ENCODE assay signal across 9 mouse cellular contexts in the genomic region with DNA sequence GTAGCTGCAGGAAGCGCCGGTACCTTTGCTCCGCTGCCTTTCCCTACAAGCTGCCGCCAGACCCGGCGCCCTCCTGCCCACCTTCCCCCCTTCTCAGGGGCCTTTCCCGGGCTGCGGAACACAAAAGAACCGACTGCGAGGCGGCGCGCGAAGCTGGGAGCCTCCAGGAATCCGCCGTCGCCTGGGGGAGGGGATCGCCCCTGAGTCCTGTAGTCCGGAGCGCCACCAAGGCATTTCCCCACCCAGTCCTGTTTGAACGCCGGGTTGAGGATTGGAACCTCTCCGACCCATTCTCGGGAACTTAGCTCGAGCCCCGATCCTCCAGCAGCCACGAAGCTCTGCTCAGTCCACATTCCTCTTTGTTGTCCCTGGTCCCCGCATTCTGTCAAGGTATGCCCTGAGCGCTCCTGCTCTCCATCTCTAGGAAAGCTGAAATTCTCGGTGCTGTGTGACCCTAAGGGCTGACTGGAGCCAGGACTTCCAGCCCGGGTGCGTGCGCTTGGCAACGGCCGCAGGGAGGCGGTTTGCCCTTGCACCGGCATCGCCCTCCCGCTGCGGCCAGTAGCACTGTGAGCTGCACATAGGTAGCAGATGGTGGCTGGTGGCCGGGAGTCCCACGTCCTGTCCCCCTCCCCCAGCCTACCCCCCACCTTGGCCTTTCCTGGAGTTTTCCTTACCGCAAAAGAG. TPM values are rescaled to one million over a fixed set of nuclear protein-coding genes. Genes with fewer than 3 reads are reported as not detected.
DNase-seq lines count a peak whose midpoint lies in the region; ATAC-seq and TF ChIP-seq lines count a peak whose summit lies in the region.
"Had no signal": no experiment of that assay in that cellular context is flagged by ENCODE, and none has a peak within 500 bp of the region (broad histone marks: within the 10 kb centered on the region; RNA-seq: fewer than 3 reads in every experiment).

No protein-coding gene starts in this region.

- H3K27ac ChIP-seq in forebrain, embryonic 14.5 days (ENCODE audit: low read depth, low read length), result peak overlapping the region; percentile 80
- peak overlapping the region; percentile 84 for H3K27ac ChIP-seq in intestine, embryonic 14.5 days (ENCODE audit: low read depth)
- H3K27ac ChIP-seq in liver, adult 2 months (replicated peaks; ENCODE audit: insufficient read depth, low read depth, low read length), result no peak overlapping the region
- H3K27ac ChIP-seq in midbrain, embryonic 16.5 days (ENCODE audit: low read length), result peak overlapping the region; percentile 75

- peak; percentile 35 to 55 for DNase-seq in layer of hippocampus, postnatal 10 days (ENCODE audit: low spot score in 2 of 2)
- no peak for DNase-seq in layer of hippocampus, adult 8-10 months (ENCODE audit: low spot score in 2 of 2)
- peak; percentile 88 for DNase-seq in cerebellum, adult 11-12 months
- peak; percentile 83 for DNase-seq in forebrain, embryonic 14.5 days (ENCODE audit: low spot score)
- DNase-seq in intestine, embryonic 14.5 days (ENCODE audit: low spot score), result peak; percentile 90
- DNase-seq in liver, adult 2 months (ENCODE audit: extremely low read depth, low read depth, low spot score), result peak; percentile 14
- DNase-seq in urinary bladder, postnatal 25 days (ENCODE audit: low spot score), result peak; percentile 9

- peak overlapping the region; percentile 88 for H3K4me2 ChIP-seq in forebrain, embryonic 14.5 days (ENCODE audit: low read length)
- H3K4me2 ChIP-seq in intestine, embryonic 14.5 days (ENCODE audit: low read length), result peak overlapping the region; percentile 75
- peak overlapping the region; percentile 98 for H3K4me2 ChIP-seq in midbrain, embryonic 16.5 days (ENCODE audit: low read length)

- H3K36me3 ChIP-seq in forebrain, embryonic 14.5 days (ENCODE audit: control insufficient read depth, insufficient read depth, low read length), result no peaks in the 10 kb centered on the region
- H3K36me3 ChIP-seq in intestine, embryonic 14.5 days (ENCODE audit: control insufficient read depth, insufficient read depth, low read length), result no peaks in the 10 kb centered on the region
- no peaks in the 10 kb centered on the region for H3K36me3 ChIP-seq in liver, adult 2 months (ENCODE audit: control insufficient read depth, insufficient read depth, low read length)
- no peaks in the 10 kb centered on the region for H3K36me3 ChIP-seq in midbrain, embryonic 16.5 days (ENCODE audit: control insufficient read depth, insufficient read depth, low read length)
- H3K36me3 ChIP-seq: G1E had no signal

- no peaks in the 10 kb centered on the region for H3K27me3 ChIP-seq in forebrain, embryonic 14.5 days (replicated peaks; ENCODE audit: control insufficient read depth, insufficient read depth, low read length)
- no peaks in the 10 kb centered on the region for H3K27me3 ChIP-seq in intestine, embryonic 14.5 days (replicated peaks; ENCODE audit: control insufficient read depth, insufficient read depth, low read length)
- peaks cover 16% of the 10 kb centered on the region for H3K27me3 ChIP-seq in liver, adult 2 months (ENCODE audit: control insufficient read depth, insufficient read depth, low read length)
- H3K27me3 ChIP-seq in midbrain, embryonic 16.5 days (ENCODE audit: control insufficient read depth, insufficient read depth, low read depth, low read length), result no peaks in the 10 kb centered on the region

- H3K9ac ChIP-seq in forebrain, embryonic 14.5 days (ENCODE audit: low read length), result peak overlapping the region; percentile 93
- H3K9ac ChIP-seq in intestine, embryonic 14.5 days (ENCODE audit: low read length), result peak overlapping the region; percentile 79
- peak overlapping the region; percentile 8; the same call in 1 of the 2 replicates for H3K9ac ChIP-seq in liver, adult 2 months (ENCODE audit: low read depth, low read length)
- peak overlapping the region; percentile 87 for H3K9ac ChIP-seq in midbrain, embryonic 16.5 days (ENCODE audit: low read depth, low read length)

- WGBS in forebrain, embryonic 14.5 days, result under 1% methylated on average over 43 of the region's 43 CpGs
- WGBS in intestine, embryonic 14.5 days, result under 1% methylated on average over 40 of the region's 43 CpGs
- WGBS in liver, adult 2 months, result under 1% methylated on average over 43 of the region's 43 CpGs
- WGBS in midbrain, embryonic 16.5 days, result 1% methylated on average over 38 of the region's 43 CpGs

- TF ChIP-seq POLR2A in liver, adult 2 months (IDR thresholded peaks at IDR 0.05; ENCODE audit: extremely low read depth, insufficient read depth, low read length), result no peak

- ATAC-seq in forebrain, embryonic 14.5 days, result peak; percentile 82
- ATAC-seq in intestine, embryonic 14.5 days (replicated peaks; ENCODE audit: low FRiP score, low TSS enrichment, low read depth), result peak; percentile 70
- ATAC-seq in midbrain, embryonic 16.5 days, result peak; percentile 82

- no peaks in the 10 kb centered on the region for H3K9me3 ChIP-seq in forebrain, embryonic 14.5 days (replicated peaks; ENCODE audit: control insufficient read depth, low read length)
- H3K9me3 ChIP-seq in intestine, embryonic 14.5 days (ENCODE audit: control insufficient read depth, low read length), result no peaks in the 10 kb centered on the region
- H3K9me3 ChIP-seq in midbrain, embryonic 16.5 days (replicated peaks; ENCODE audit: control insufficient read depth, low read length, poor library complexity, severe bottlenecking), result no peaks in the 10 kb centered on the region
- H3K9me3 ChIP-seq: G1E had no signal

- peaks cover 13% of the 10 kb centered on the region for H3K4me1 ChIP-seq in forebrain, embryonic 14.5 days (ENCODE audit: control insufficient read depth, insufficient read depth, low read length)
- peaks cover 17% of the 10 kb centered on the region for H3K4me1 ChIP-seq in intestine, embryonic 14.5 days (replicated peaks; ENCODE audit: control insufficient read depth, insufficient read depth, low read length)
- H3K4me1 ChIP-seq in liver, adult 2 months (ENCODE audit: control insufficient read depth, insufficient read depth, low read length), result peaks cover 21% of the 10 kb centered on the region
- H3K4me1 ChIP-seq in midbrain, embryonic 16.5 days (ENCODE audit: control insufficient read depth, insufficient read depth, low read length), result peaks cover 17% of the 10 kb centered on the region

- no peaks in the 10 kb centered on the region for H3K79me2 ChIP-seq in liver, adult 2 months (ENCODE audit: control insufficient read depth, insufficient read depth, low read length)

- H3K4me3 ChIP-seq in forebrain, embryonic 14.5 days (ENCODE audit: low read depth, low read length), result peak overlapping the region; percentile 78
- H3K4me3 ChIP-seq in intestine, embryonic 14.5 days (ENCODE audit: low read depth, low read length), result peak overlapping the region; percentile 59
- H3K4me3 ChIP-seq in liver, adult 2 months (ENCODE audit: insufficient read depth, low read depth, low read length), result peak overlapping the region; percentile 35; the same call in 1 of the 2 replicates
- H3K4me3 ChIP-seq in midbrain, embryonic 16.5 days (ENCODE audit: low read depth, low read length), result peak overlapping the region; percentile 82

- peak; percentile 30 for TF ChIP-seq CTCF in liver, adult 2 months (IDR thresholded peaks at IDR 0.05; ENCODE audit: low read depth, low read length)

RNA-seq across cellular contexts. Expression of gene Prom1, which starts 1.1 kb away (rescaled TPM):
- total RNA-seq in layer of hippocampus, postnatal 10 days (2021), result 10 to 100 TPM; 13.4 to 15.1 TPM
- total RNA-seq in layer of hippocampus, adult 8-10 months (2022), result 10 to 100 TPM; 12.8 to 18.8 (median 15.4) TPM
- 47.3 and 52.4 TPM in 2 replicates for polyA plus RNA-seq in forebrain, embryonic 14.5 days (2014; fragmentation: Nextera tagmentation; extraction: Ambion mirVana)
- 57.4 and 59.7 TPM in 2 replicates for polyA plus RNA-seq in intestine, embryonic 14.5 days (2014; fragmentation: Nextera tagmentation; extraction: Ambion mirVana)
- 13.5 and 18.3 TPM in 2 replicates for total RNA-seq in liver, adult 2 months (2014; rRNA removed)
- polyA plus RNA-seq in liver, adult 2 months (2012; rRNA removed), result 1.8 and 3.5 TPM in 2 replicates
- 28.3 and 33.9 TPM in 2 replicates for polyA plus RNA-seq in midbrain, embryonic 16.5 days (2015; fragmentation: Nextera tagmentation; extraction: Ambion mirVana)
- polyA plus RNA-seq: G1E had no signal

Comparison
In these comparisons a context has a peak if more than half of its experiments do, and no peak if none do; other contexts are left out.
1. DNase-seq: peak in layer of hippocampus, postnatal 10 days (2 of 2), cerebellum, adult 11-12 months (single experiment), forebrain, embryonic 14.5 days (single experiment), intestine, embryonic 14.5 days (single experiment), liver, adult 2 months (single experiment) and urinary bladder, postnatal 25 days (single experiment); none in layer of hippocampus, adult 8-10 months (0 of 2).
2. H3K9ac ChIP-seq: peak in every context shown above with its lines; median percentile 93 in forebrain, embryonic 14.5 days; 87 in midbrain, embryonic 16.5 days; 79 in intestine, embryonic 14.5 days; 8 in liver, adult 2 months.
3. Peak in every context shown above with its lines, with median percentiles within 50 percentile points of each other: ATAC-seq, H3K4me2 ChIP-seq and H3K4me3 ChIP-seq.